Mouse (Mus musculus) spleen, postnatal 4 days (tissue): ENCODE data around the gene Acp1.

ENCODE experiments used
- DNase-seq, 2 experiments: peaks; one replicate each; pipeline ENCODE4 v3.0.0; 2022; ENCODE audit warnings: low spot score in 2 of 2

The Acp1 gene

DNA sequence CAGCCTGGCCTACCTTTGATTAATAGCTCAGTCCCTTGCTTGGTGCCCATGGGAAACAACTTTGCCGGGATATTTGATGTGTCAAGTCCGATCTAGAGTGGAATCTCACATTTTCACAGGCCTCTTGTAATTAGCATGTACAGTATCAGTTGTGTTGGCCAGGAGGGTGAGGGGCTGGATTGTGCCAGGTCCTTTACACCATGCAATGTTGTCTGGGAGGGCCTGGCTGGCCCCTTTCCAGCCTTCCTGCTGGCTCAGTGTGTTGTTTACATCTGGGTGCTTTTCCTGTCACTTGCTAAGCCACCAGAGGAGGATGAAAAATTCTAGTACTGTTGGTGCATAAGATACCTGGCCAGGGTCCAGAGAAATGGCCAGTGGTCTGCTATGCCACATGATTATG lies 47.0 kb downstream of the Acp1 start:
- DNase-seq, result no peak

DNA sequence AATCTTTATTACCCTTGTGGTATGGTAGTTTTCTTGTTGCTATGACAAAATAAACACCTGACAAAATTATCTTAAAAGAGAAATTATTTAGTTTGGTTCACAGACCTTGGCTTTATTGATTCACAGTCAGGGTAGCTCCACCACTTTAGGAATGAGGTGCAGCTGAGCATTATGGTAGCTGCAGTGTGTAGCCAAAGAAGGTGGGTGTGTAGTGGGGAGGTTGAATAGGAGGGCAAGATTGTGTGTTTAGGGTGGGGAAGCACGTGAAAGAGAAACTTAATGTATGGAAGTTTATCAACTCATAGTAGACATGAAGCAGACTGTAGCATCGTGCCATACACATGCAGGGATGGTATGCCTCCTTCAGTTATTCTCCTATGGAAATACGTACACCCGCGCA lies 55.2 kb downstream of the Acp1 start:
- no peak for DNase-seq

DNA sequence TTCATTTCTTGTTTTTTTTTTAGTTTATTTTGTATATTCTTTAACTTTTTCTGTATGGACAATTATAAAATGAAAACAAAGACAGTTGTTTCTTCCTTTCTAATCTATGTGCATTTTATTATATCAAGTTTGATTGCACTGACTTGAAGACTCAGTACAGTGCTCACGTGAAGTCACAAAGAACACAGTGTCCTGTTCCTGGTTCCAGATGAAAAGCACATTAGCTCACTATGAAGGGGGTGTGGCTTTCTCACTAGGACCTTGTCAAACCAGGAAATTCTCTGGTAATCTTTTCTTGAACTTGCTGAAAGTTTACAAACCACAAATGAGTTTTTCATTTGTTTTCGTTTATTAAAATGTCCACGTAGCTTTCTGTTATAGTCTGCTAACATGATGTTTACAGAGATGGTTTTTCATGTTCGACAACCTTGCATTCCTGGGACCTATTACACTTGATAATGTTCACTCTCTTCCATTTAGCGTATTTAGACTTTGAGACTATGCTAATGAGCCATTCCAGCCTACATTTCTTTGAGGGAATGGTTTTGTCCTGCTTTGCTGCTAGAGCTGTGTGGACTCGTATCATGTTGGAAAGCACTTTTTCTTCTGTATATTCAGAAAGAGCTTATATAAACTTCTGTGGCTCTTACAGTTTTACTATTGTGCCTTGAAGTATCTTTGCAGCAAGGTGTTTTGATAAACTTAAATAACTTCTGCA lies 55.8 kb downstream of the Acp1 start:
- DNase-seq, result no peak

DNA sequence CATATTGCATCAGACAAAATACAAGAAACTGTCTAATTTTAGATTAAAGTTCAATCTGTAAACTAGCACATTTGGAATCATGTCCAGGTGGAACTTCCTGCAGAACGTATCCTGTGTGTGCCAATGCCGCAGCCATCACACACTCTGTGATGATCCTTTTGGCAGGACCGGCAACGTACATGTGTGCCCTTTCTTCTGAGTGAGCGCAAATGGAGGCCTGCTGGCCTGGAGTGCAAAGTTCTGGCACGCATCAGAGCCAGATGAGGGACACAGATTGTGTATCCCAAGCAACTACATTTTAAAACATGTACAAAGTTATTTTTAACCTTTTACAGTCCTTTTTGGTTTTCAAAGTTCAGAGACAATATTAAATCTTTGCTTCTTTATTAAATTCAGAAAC lies 59.5 kb downstream of the Acp1 start:
- no peak for DNase-seq

DNA sequence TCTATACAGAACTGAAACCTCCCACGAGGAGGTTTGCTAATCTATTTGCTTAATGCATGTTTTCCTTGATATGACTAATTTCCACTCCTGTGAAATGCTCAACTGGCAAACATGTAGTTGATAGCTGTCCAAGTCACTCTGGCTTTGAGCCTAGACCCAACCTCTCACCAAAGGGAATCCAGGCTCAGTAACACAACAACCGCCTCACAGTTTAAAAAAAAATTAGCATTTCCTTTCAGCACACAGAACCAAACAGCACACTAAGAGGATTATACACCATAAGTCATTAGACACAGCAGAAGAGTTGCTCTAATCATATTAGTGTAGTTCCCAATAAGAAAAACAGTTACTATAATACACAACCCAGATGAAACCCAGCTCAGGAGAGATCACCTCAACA lies 60.5 kb downstream of the Acp1 start:
- DNase-seq, result no peak

DNA sequence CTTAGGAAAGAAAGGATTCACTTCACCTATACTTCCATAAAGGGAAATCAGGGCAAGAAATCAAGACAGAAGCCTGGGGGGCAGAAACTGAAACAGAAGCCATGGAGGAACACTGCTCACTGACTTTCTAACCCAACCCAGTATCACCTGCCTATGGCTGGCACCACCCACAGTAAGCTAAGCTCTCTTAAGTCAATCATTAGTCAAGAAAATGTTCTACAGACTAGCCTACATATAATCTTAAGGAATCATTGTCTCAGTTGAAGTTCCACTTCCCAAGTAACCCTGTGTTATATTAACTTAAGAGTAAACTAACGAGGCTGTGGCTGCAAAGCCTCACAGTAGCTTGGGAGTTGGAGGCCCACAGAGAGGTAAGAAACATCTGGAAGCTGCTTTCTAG lies 62.9 kb downstream of the Acp1 start:
- DNase-seq, result no peak
